Mouse (Mus musculus) ES-Bruce4 (cell line): ENCODE results near the gene Dctn5.

Source experiments
- CTCF ChIP-seq: IDR thresholded peaks from one replicate; pipeline ENCODE4 v1.8.1; 2011; ENCODE audit warnings: low read depth, low read length
- EP300 ChIP-seq: IDR thresholded peaks from 2 replicates; pipeline ENCODE4 v1.6.1; 2011; ENCODE audit warnings: low read depth, low read length; ENCODE audit not compliant: insufficient read depth
- POLR2A ChIP-seq: IDR thresholded peaks from one replicate; pipeline ENCODE4 v1.8.1; 2011; ENCODE audit warnings: low read length; ENCODE audit not compliant: insufficient read depth

GRCm38 (mm10) chr7:122126946-122127345 is 5.9 kb upstream of the Dctn5 start:
- TF ChIP-seq CTCF (no peak), POLR2A (no peak), EP300 (no peak)
